Mouse (Mus musculus) urinary bladder, postnatal 4 days (tissue): ENCODE results near the gene Ubtd1.
"Not testable (repeated sequence)": the region's sequence is repeated elsewhere in the genome, so short reads cannot be mapped to it uniquely, and the experiment has no call there.

ENCODE experiments used
- DNase-seq, 2 experiments: peaks; one replicate each; pipeline ENCODE4 v3.0.0; 2021 to 2022; ENCODE audit warnings: low spot score in 2 of 2

Gene Ubtd1

GRCm38 (mm10) chr19:42061443-42061842, 79.9 kb downstream of the Ubtd1 start:
- no peak for DNase-seq

DNA sequence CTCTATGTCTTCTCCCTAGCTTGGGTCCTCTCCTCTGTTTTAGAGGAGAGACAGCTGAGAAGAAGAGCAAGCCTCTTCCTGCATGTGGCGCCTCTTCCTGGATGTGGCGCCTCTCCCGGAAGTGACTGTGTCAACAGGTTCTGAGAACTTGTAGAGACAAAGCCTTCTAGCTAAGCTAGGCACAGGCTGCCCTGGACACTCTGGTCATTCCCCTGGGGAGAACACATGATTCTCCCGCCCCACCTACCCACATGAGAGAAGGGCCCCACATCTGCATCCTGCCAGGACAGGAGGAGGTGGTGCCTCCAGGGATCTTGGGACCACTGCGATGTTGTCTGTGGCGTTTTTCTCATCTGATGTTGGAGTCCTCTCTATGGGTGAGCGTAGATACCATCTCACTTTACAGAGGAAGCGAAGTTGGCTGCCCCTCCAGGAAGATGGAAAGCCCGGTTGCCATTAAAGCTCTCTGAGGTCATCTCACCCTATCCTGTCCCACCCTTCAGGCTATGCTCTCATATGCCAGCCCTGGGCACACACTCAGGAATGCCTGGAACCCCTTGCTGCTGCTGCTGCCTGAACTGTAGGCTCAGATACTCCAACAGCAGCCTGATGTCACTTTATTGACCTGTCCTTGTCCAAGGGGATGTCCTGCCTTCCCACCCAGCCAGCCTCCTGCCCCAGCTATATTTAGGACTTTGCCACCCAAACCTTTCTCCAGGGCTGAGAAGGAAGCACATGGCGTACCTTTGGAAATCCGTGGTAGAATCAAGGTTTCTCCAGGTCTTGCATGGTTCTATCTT, 87.1 kb downstream of the Ubtd1 start:
- DNase-seq, result no peak

DNA sequence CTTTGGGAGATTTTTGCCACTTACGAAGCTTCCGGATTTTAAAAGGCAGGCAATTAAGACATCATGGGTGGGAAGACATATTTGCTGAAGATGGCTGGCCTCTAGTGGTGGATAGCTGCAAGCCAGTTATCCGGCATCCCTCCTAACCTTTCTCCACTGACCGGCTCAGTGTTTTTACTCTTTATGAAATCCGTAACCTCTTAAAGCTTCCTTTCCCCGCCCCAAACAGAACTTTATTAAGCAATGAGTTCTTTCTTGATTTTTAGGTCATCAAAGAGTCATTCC, 87.6 kb downstream of the Ubtd1 start:
- DNase-seq, result no peak

DNA sequence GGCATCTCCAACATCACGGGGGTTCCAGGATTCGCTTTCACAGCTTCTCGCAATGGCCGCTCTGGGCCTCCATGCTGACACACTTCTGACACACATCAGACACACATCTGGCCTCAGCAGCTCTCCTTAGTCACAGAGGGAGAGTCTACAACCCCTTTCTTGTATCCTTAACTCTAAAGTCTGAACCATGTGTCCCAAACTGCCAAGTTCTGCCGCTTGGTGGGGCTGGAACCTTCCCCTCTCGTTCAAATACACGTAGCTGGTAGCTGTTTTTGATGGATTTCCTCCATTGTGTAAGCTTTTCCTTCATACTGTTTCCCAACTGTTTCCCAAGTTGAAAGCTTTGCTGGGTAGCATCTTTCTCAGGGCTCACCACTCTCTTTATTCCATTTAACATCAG, 89.7 kb downstream of the Ubtd1 start:
- DNase-seq, result no peak

DNA sequence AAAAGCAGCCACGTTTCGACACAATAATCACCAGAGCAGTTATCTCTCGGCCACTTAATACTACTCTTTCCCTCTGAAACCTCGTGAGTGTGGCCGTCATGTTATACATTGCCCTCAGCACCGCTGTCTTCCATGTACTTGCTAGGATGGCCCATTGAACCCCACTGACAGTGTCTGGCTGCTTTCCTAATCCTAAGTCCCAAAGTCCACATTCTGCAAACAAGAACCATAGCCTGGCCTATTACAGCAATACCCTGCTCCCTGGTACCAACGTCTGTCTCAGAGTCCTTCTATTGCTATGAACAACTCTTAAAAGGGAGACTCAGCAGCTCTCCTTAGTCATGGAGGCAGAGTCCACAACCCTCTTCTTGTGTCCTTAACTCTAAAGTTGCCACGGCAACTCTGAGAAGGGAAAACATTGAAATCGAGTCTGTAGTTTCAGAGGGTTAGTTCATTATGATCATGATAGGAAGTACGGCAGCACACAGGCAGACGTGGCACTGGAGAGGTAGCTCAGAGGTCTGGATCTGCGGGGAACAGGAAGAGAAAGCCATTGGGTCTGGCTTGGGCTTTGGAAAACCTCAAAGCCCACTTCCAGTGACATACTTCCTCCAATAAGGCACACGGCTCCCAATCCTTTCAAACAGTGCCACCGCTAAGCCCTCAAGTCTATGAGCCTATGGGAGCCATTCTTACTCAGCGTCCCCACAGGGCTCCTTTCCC, 90.5 kb downstream of the Ubtd1 start:
- DNase-seq, result no peak

GRCm38 (mm10) chr19:42072802-42073201, 91.2 kb downstream of the Ubtd1 start:
- DNase-seq, result no peak

- DNase-seq, result no peak
Measured at GRCm38 (mm10) chr19:42075051-42075450, 93.5 kb downstream of the Ubtd1 start.

DNA sequence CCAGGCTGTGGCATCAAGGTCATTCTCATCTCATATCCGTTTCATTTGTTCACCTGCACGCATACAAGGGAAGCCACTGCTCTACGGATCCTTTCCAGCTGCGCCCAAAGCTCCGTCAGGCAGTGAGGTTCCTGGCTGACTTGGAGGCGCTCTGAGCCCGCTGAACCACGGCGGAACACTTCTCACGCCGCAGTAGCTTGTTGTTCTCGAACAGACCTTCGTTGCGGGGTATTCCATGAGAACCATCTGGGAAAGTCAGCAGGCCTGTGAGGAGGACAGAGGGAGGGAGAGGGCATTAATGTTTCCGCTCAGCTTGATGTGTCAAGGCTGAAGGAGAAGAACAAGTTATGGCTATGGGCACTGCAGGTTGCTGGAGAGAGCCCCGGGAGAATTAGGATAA, 94.4 kb downstream of the Ubtd1 start:
- DNase-seq, result no peak

- no peak for DNase-seq
Measured at GRCm38 (mm10) chr19:42078566-42078965, 97.0 kb downstream of the Ubtd1 start.

DNA sequence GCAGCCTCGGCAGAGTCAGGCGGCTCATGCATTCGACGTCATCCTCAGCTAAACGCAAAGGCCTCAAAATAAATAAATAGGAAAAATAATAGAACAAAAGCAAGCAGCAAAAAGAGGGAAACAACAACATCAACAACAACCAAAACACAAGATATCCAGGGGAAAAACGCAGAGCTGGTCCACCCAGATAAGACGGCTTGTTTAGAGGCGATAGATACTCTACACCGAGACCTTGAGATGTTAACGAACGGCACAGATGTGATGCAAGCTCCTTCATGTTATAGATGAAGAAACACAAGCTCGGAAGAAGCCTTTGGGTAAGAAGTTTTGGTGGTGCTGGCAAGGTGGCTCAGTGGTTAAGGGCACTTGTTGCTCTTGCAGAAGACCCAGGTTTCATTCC, 97.4 kb downstream of the Ubtd1 start:
- DNase-seq, result no peak

DNA sequence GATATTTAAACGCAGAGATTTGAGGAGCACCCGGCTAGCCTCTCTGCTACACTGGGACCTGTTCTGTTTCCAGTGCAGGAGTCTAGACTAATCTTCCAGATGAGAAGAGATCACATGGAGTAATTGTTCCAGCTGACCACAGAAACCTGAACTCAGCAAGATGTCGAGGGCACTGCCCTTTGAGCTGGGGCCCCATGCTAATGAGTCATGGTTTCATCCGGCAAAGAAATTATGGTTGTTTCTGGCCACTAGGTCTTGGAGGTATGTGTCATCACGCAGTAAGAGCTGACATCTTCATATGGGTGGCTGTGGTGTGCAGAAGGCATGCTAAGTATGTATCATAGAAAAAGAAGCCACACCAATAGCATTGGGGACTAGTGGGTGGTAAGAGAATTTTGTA, 98.4 kb downstream of the Ubtd1 start:
- no peak for DNase-seq

- DNase-seq, result no peak
Measured at GRCm38 (mm10) chr19:42080469-42080868, 98.9 kb downstream of the Ubtd1 start.

- DNase-seq, result not testable (repeated sequence)
Measured at GRCm38 (mm10) chr19:42081613-42082012, 100.0 kb downstream of the Ubtd1 start.
